Mouse (Mus musculus): ENCODE data around the gene Nckap5l.

- no peak for TF ChIP-seq CTCF (IDR thresholded peaks at IDR 0.05; ENCODE audit: borderline replicate concordance, insufficient read depth, low read length)
- TF ChIP-seq POLR2A (IDR thresholded peaks at IDR 0.05; ENCODE audit: low read depth, low read length), result no peak
These were observed 33.7 kb downstream of the Nckap5l start for GRCm38 (mm10) chr15:99423884-99424283.
